Mouse (Mus musculus): ENCODE data around the gene Rnf220.

DNA sequence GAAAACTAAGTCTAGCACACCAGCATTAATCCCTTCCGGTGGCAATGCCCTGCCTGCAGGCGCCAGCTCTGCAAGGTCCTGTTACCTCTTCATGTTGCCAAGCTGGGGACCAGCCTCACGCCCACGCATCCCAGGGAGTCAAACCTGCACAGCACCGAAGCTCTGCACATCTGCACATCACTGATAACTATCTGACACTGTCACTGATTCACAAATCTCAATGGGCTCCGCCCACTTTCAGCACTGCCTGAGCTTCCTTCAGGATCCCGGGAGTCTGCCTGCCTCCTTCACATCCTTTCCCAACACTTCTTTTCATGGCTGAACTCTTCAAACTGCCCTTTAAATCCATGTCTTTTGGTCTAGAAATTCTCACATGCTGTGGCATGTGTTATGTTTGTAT is 138.9 kb downstream of the Rnf220 start:
- TF ChIP-seq POLR2A (IDR thresholded peaks at IDR 0.05; ENCODE audit: extremely low read depth, insufficient read depth, low read length) (no peak), CTCF (IDR thresholded peaks at IDR 0.05; ENCODE audit: extremely low read depth, insufficient read depth, low read length) (no peak)

All from cortical plate, adult 2 months (tissue).